Mouse (Mus musculus): ENCODE data around the gene Psmb11. TPM values are rescaled to one million over a fixed set of nuclear protein-coding genes. Genes with fewer than 3 reads are reported as not detected.
A peak's percentile ranks its signal among the peaks of the same experiment; 100 is the strongest.

The Psmb11 gene
- polyA plus RNA-seq, 1 experiment: 0.01 TPM

GRCm38 (mm10) chr14:54651556-54651955 is 30.3 kb downstream of the Psmb11 start:
- no peaks in the 10 kb centered on the region for H3K27me3 ChIP-seq (ENCODE audit: control insufficient read depth, insufficient read depth, insufficient read length)
- peaks cover 62% of the 10 kb centered on the region for H3K79me2 ChIP-seq (ENCODE audit: control insufficient read depth, insufficient read depth)
- H3K79me3 ChIP-seq (ENCODE audit: low read depth): peaks cover 39% of the 10 kb centered on the region
- peaks cover 70% of the 10 kb centered on the region for H3K36me3 ChIP-seq (ENCODE audit: control insufficient read depth, insufficient read depth)
- TF ChIP-seq CEBPB (IDR thresholded peaks at IDR 0.05; ENCODE audit: low read depth) (no peak), USF1 (IDR thresholded peaks at IDR 0.05; ENCODE audit: low read depth) (no peak), FOSL1 (IDR thresholded peaks at IDR 0.05; ENCODE audit: insufficient read depth, low read length, poor library complexity, severe bottlenecking) (no peak), MYOG (IDR thresholded peaks at IDR 0.05; ENCODE audit: control insufficient read depth, extremely low read depth, insufficient read length) (no peak), MAX (IDR thresholded peaks at IDR 0.05) (no peak), MYOD1 (IDR thresholded peaks at IDR 0.05; ENCODE audit: control insufficient read depth, insufficient read length, low read depth) (no peak), CTCF (IDR thresholded peaks at IDR 0.05; ENCODE audit: control insufficient read depth, insufficient read depth, insufficient read length) (no peak)
- no peak overlapping the region for H3ac ChIP-seq (ENCODE audit: control insufficient read depth, insufficient read length, low read depth)
- H3K4me3 ChIP-seq (ENCODE audit: insufficient read depth, poor library complexity, severe bottlenecking): no peak overlapping the region

GRCm38 (mm10) chr14:54652787-54653186 is 31.6 kb downstream of the Psmb11 start:
- no peaks in the 10 kb centered on the region for H3K27me3 ChIP-seq (ENCODE audit: control insufficient read depth, insufficient read depth, insufficient read length)
- peaks cover 67% of the 10 kb centered on the region for H3K36me3 ChIP-seq (ENCODE audit: control insufficient read depth, insufficient read depth)
- H3K79me2 ChIP-seq (ENCODE audit: control insufficient read depth, insufficient read depth): peaks cover 56% of the 10 kb centered on the region
- TF ChIP-seq CTCF (IDR thresholded peaks at IDR 0.05; ENCODE audit: control insufficient read depth, insufficient read depth, insufficient read length) (no peak), FOSL1 (IDR thresholded peaks at IDR 0.05; ENCODE audit: insufficient read depth, low read length, poor library complexity, severe bottlenecking) (no peak), MAX (IDR thresholded peaks at IDR 0.05) (no peak), USF1 (IDR thresholded peaks at IDR 0.05; ENCODE audit: low read depth) (no peak), CEBPB (IDR thresholded peaks at IDR 0.05; ENCODE audit: low read depth) (no peak), MYOD1 (IDR thresholded peaks at IDR 0.05; ENCODE audit: control insufficient read depth, insufficient read length, low read depth) (no peak), MYOG (IDR thresholded peaks at IDR 0.05; ENCODE audit: control insufficient read depth, extremely low read depth, insufficient read length) (no peak)
- peaks cover 39% of the 10 kb centered on the region for H3K79me3 ChIP-seq (ENCODE audit: low read depth)
- H3ac ChIP-seq (ENCODE audit: control insufficient read depth, insufficient read length, low read depth): peak overlapping the region; percentile 41
- H3K4me3 ChIP-seq (ENCODE audit: insufficient read depth, poor library complexity, severe bottlenecking): peak overlapping the region; percentile 79

- Histone ChIP-seq H3K36me3 (ENCODE audit: control insufficient read depth, insufficient read depth) (peaks cover 66% of the 10 kb centered on the region), H3ac (ENCODE audit: control insufficient read depth, insufficient read length, low read depth) (peak overlapping the region; percentile 68), H3K79me2 (ENCODE audit: control insufficient read depth, insufficient read depth) (peaks cover 50% of the 10 kb centered on the region), H3K79me3 (ENCODE audit: low read depth) (peaks cover 34% of the 10 kb centered on the region), H3K4me3 (ENCODE audit: insufficient read depth, poor library complexity, severe bottlenecking) (peak overlapping the region; percentile 79), H3K27me3 (ENCODE audit: control insufficient read depth, insufficient read depth, insufficient read length) (no peaks in the 10 kb centered on the region)
- TF ChIP-seq MAX (IDR thresholded peaks at IDR 0.05) (peak; percentile 49), CEBPB (IDR thresholded peaks at IDR 0.05; ENCODE audit: low read depth) (no peak)
These were observed 32.3 kb downstream of the Psmb11 start for GRCm38 (mm10) chr14:54653496-54653895.

GRCm38 (mm10) chr14:54660009-54660408 is 38.8 kb downstream of the Psmb11 start:
- Histone ChIP-seq H3K79me3 (ENCODE audit: low read depth) (no peaks in the 10 kb centered on the region), H3K36me3 (ENCODE audit: control insufficient read depth, insufficient read depth) (peaks cover 80% of the 10 kb centered on the region), H3ac (ENCODE audit: control insufficient read depth, insufficient read length, low read depth) (no peak overlapping the region), H3K4me3 (ENCODE audit: insufficient read depth, poor library complexity, severe bottlenecking) (no peak overlapping the region), H3K79me2 (ENCODE audit: control insufficient read depth, insufficient read depth) (no peaks in the 10 kb centered on the region), H3K27me3 (ENCODE audit: control insufficient read depth, insufficient read depth, insufficient read length) (no peaks in the 10 kb centered on the region)
- no peak for TF ChIP-seq MYOD1 (IDR thresholded peaks at IDR 0.05; ENCODE audit: control insufficient read depth, insufficient read length, low read depth)
- no peak for TF ChIP-seq CEBPB (IDR thresholded peaks at IDR 0.05; ENCODE audit: low read depth)
- TF ChIP-seq FOSL1 (IDR thresholded peaks at IDR 0.05; ENCODE audit: insufficient read depth, low read length, poor library complexity, severe bottlenecking): no peak
- TF ChIP-seq MAX (IDR thresholded peaks at IDR 0.05): no peak

- Histone ChIP-seq H3K79me3 (ENCODE audit: low read depth) (no peaks in the 10 kb centered on the region), H3ac (ENCODE audit: control insufficient read depth, insufficient read length, low read depth) (no peak overlapping the region), H3K36me3 (ENCODE audit: control insufficient read depth, insufficient read depth) (peaks cover 77% of the 10 kb centered on the region), H3K79me2 (ENCODE audit: control insufficient read depth, insufficient read depth) (no peaks in the 10 kb centered on the region), H3K4me3 (ENCODE audit: insufficient read depth, poor library complexity, severe bottlenecking) (no peak overlapping the region), H3K27me3 (ENCODE audit: control insufficient read depth, insufficient read depth, insufficient read length) (no peaks in the 10 kb centered on the region)
- TF ChIP-seq MYOD1 (IDR thresholded peaks at IDR 0.05; ENCODE audit: control insufficient read depth, insufficient read length, low read depth): no peak
These were observed 43.4 kb downstream of the Psmb11 start for GRCm38 (mm10) chr14:54664477-54665222.

GRCm38 (mm10) chr14:54669381-54669780 is 48.1 kb downstream of the Psmb11 start:
- Histone ChIP-seq H3ac (ENCODE audit: control insufficient read depth, insufficient read length, low read depth) (no peak overlapping the region), H3K36me3 (ENCODE audit: control insufficient read depth, insufficient read depth) (peaks cover 53% of the 10 kb centered on the region), H3K79me2 (ENCODE audit: control insufficient read depth, insufficient read depth) (no peaks in the 10 kb centered on the region), H3K27me3 (ENCODE audit: control insufficient read depth, insufficient read depth, insufficient read length) (no peaks in the 10 kb centered on the region), H3K79me3 (ENCODE audit: low read depth) (peaks cover 3% of the 10 kb centered on the region), H3K4me3 (ENCODE audit: insufficient read depth, poor library complexity, severe bottlenecking) (no peak overlapping the region)
- TF ChIP-seq MYOG (IDR thresholded peaks at IDR 0.05; ENCODE audit: control insufficient read depth, extremely low read depth, insufficient read length) (no peak), USF1 (IDR thresholded peaks at IDR 0.05; ENCODE audit: low read depth) (no peak), FOSL1 (IDR thresholded peaks at IDR 0.05; ENCODE audit: insufficient read depth, low read length, poor library complexity, severe bottlenecking) (no peak), MAX (IDR thresholded peaks at IDR 0.05) (no peak), CEBPB (IDR thresholded peaks at IDR 0.05; ENCODE audit: low read depth) (no peak), MYOD1 (IDR thresholded peaks at IDR 0.05; ENCODE audit: control insufficient read depth, insufficient read length, low read depth) (no peak), CTCF (IDR thresholded peaks at IDR 0.05; ENCODE audit: control insufficient read depth, insufficient read depth, insufficient read length) (no peak)

Data from C2C12 (cell line).